Mouse (Mus musculus): ENCODE data around the gene Nfe2l2. TPM values are rescaled to one million over a fixed set of nuclear protein-coding genes. Genes with fewer than 3 reads are reported as not detected.

Nfe2l2 gene
- 10.5 and 11.1 TPM in 2 replicates for polyA plus RNA-seq (2015; fragmentation: Nextera tagmentation; extraction: Ambion mirVana)

DNA sequence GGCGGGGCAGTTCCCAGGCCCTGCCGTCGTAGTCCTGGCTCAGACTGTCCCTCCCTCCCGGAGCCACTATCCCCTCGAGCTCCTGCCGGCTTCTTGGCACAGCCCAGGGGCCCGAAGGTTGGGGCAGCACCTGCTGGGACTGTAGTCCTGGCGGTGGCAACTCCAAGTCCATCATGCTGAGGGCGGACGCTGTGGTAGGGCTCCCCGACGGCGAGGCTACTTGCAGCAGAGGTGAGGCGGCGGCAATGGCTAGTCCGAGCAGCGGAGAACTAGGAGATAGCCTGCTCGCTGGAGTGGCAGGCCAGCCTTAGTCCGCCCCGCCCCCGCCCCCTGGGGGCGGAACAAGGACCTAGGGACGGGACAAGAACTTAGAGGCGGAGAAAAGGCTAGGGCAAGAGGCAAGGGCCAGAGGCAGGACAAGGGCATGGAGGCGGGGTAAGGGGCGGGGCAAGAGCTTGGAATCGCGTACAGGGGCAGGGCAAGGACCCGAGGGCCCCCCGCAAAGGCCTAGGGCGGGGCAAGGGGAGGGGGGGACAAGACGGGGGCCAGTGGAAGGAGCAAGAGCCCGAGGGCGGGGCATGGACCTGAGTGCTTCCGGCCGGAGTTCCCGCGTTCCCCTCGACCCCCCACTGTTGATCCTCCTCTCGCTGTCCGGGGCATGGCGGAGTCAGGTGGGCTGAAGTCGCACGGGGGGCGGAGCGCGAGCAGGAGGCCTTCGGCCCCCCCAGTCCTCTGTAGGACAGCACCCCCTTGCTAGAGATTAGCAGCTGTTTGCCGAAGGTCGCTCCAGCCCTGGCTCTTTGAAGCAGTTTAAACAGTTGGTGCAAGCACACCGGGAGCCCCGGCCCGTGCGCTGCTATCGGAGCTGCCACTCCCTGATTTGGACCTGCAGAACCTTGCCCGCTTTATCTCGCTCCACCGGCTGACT lies at the start of gene Nfe2l2:
Gene Nfe2l2 (minus strand): TSS at position 408 of the 928 bp plus-strand sequence.
- peaks cover 40% of the 10 kb centered on the region for H3K4me1 ChIP-seq (replicated peaks)
- H3K4me3 ChIP-seq (replicated peaks) = peak within 1 kb of the TSS; percentile 57
- no peaks in the 10 kb centered on the region for H3K27me3 ChIP-seq
- H3K36me3 ChIP-seq = no peaks in the 10 kb centered on the region
- WGBS = under 1% methylated on average over 53 of the region's 58 CpGs
- H3K4me2 ChIP-seq (replicated peaks) = peak within 1 kb of the TSS; percentile 75
- H3K9me3 ChIP-seq = no peaks in the 10 kb centered on the region
- H3K9ac ChIP-seq (replicated peaks) = peak within 1 kb of the TSS; percentile 71
- peak; percentile 86 for ATAC-seq
- peak within 1 kb of the TSS; percentile 78 for H3K27ac ChIP-seq

DNA sequence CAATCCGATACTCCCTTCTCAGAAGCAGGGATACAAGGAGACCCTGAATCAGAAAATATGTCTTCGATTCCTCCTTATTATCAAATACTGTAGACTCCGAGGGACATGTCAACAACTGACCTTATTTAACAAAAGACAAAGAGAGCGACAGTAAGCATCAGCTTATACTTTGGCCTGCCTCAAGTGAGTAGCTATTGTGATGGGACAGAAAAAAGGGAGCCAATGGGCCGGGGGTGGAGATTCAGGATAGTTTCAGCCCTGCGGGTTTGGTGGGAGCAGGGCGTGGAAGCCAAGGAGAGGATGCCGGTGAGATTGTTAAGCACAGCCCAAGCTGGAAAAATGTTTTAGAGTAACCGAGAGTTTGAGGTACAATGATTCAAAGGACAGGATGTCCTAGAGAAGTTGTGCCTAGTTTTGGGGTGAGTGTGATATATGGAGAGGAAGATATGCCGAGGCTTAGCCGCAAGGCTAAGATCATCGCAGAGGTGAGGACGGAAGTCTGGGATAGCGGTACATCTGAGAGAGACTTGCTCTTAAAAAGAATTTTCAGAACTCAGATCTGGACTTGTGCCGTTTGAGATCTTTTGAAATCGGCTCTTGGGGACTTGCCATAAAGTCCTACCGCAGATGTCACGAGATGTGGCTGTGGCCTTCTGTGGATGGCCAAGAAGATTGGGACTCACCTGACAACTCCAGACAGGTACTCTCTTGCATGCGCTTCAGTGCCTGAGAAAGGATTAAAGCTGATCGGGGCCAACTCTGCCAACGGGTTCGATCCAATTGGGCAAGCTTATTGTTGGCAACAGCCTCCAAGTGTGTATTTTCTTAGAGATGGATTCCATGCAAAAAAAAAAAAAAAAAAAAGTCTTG lies 48.1 kb upstream of the Nfe2l2 start:
- ATAC-seq = no peak
- Histone ChIP-seq H3K27me3 (no peaks in the 10 kb centered on the region), H3K4me3 (replicated peaks) (no peak overlapping the region), H3K9ac (replicated peaks) (no peak overlapping the region), H3K4me2 (replicated peaks) (no peak overlapping the region), H3K36me3 (no peaks in the 10 kb centered on the region), H3K9me3 (no peaks in the 10 kb centered on the region), H3K4me1 (replicated peaks) (peaks cover 6% of the 10 kb centered on the region; the same call in 1 of the 2 replicates), H3K27ac (no peak overlapping the region)
- WGBS = 87% methylated on average over 22 of the region's 22 CpGs

DNA sequence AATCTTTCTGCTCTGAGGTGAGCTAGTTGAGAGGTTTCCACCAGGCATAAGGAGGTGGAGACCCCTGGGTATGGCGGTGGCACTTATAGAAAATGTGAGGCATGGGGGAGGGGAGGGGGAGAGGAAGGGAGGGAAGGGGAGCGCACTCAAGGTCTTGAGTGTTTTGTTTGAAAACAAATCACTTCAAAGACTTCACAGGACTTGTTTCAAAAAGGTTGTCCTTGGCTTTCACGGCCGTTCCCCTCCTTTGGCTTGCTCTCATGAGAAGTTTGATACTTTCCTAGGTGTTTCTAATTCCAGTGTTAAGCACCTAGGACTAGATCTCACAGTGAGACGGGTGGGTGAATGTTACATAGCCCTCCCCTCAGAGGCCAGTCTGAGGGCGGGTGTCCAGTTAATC lies 47.5 kb upstream of the Nfe2l2 start:
- no peak for ATAC-seq
- WGBS = 65% methylated on average over 6 of the region's 6 CpGs
- H3K27ac ChIP-seq = no peak overlapping the region

DNA sequence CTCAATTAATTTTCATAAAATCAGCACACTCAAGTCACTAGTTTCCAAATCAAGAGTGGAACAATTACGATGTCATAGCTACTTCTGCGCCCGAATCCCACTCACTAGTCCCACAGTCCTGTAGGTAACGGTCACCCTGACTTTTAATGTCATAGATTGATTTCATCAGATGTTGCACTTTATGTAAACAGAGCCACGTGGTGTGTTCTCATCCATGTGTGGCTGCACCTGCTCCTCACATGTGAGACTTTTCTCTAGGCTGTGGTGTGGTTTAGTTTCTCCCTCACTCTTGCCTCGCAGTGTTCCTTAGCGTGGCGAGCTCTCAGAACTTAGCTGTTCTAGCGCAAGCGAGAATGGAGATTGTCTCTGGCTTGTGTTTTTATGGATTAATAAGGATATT lies 46.4 kb upstream of the Nfe2l2 start:
- 93% methylated on average over 10 of the region's 10 CpGs for WGBS
- no peaks in the 10 kb centered on the region for H3K9me3 ChIP-seq
- H3K4me1 ChIP-seq (replicated peaks) = no peaks in the 10 kb centered on the region
- H3K27me3 ChIP-seq = no peaks in the 10 kb centered on the region
- ATAC-seq = no peak
- H3K4me2 ChIP-seq (replicated peaks) = no peak overlapping the region
- H3K4me3 ChIP-seq (replicated peaks) = no peak overlapping the region
- H3K36me3 ChIP-seq = no peaks in the 10 kb centered on the region
- no peak overlapping the region for H3K27ac ChIP-seq
- no peak overlapping the region for H3K9ac ChIP-seq (replicated peaks)

More for the DNA sequence above, 47.5 kb upstream of the Nfe2l2 start:
- no peaks in the 10 kb centered on the region for H3K27me3 ChIP-seq
- H3K36me3 ChIP-seq = no peaks in the 10 kb centered on the region
- H3K4me1 ChIP-seq (replicated peaks) = no peaks in the 10 kb centered on the region
- H3K9me3 ChIP-seq = no peaks in the 10 kb centered on the region
- H3K4me2 ChIP-seq (replicated peaks) = no peak overlapping the region
- no peak overlapping the region for H3K4me3 ChIP-seq (replicated peaks)
- H3K9ac ChIP-seq (replicated peaks) = no peak overlapping the region

DNA sequence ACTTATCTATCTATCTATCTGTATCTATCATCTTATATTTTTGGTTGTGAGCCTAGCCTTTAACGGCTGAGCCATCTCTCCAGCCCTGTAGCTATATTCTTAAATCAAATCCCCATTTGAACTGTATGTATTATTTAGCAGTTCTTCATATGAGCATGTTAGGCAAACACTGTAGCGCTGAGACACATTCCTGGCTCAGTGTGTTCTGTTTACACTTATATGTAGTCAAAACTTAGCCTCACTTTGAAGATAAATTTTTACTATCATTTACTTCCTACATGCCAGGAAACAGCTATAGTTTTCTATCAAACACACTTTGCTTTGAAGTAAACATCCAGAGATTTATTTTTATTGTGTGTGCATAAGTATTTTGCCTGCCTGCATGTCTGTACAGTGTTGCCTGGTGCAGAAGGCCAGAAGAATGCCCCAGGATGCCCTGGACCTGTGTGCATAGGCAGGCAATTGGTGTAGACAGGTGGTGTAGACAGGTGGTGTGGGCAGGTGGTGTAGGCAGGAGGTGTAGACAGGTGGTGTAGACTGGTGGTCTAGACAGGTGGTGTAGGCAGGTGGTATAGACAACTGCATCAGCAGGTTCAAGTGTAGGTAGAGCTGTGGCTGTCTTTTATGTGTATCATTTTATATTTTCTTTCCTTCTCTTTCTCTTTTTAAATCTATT lies 45.7 kb upstream of the Nfe2l2 start:
- Histone ChIP-seq H3K4me1 (replicated peaks) (no peaks in the 10 kb centered on the region), H3K9me3 (no peaks in the 10 kb centered on the region), H3K9ac (replicated peaks) (no peak overlapping the region), H3K36me3 (no peaks in the 10 kb centered on the region), H3K27ac (no peak overlapping the region), H3K4me2 (replicated peaks) (no peak overlapping the region), H3K4me3 (replicated peaks) (no peak overlapping the region), H3K27me3 (no peaks in the 10 kb centered on the region)
- ATAC-seq = no peak
- 91% methylated on average over 2 of the region's 2 CpGs for WGBS

DNA sequence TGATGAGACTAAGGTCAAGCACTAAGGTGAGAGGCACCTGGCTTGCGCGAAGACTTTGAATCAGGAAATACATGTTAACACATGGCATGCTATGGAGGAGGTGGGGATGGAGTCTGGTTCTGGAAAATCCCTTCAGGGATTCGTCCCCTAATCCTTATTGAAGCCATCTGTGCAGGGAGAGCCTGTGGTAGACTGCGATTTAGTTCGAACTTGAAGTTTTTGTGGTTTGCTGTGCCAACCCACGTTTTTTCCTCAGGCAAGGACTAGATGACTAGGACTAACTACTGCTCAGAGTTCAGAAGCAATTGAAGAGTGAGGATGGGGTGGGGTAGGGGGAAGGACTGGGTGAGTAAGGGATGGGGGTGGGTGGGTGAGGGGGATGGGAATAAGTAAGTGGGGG lies 44.4 kb upstream of the Nfe2l2 start:
- H3K4me1 ChIP-seq (replicated peaks) = no peaks in the 10 kb centered on the region
- H3K27ac ChIP-seq = no peak overlapping the region
- H3K4me2 ChIP-seq (replicated peaks) = no peak overlapping the region
- H3K27me3 ChIP-seq = no peaks in the 10 kb centered on the region
- 90% methylated on average over 6 of the region's 6 CpGs for WGBS
- no peaks in the 10 kb centered on the region for H3K36me3 ChIP-seq
- H3K9me3 ChIP-seq = no peaks in the 10 kb centered on the region
- no peak for ATAC-seq
- no peak overlapping the region for H3K9ac ChIP-seq (replicated peaks)
- H3K4me3 ChIP-seq (replicated peaks) = no peak overlapping the region

DNA sequence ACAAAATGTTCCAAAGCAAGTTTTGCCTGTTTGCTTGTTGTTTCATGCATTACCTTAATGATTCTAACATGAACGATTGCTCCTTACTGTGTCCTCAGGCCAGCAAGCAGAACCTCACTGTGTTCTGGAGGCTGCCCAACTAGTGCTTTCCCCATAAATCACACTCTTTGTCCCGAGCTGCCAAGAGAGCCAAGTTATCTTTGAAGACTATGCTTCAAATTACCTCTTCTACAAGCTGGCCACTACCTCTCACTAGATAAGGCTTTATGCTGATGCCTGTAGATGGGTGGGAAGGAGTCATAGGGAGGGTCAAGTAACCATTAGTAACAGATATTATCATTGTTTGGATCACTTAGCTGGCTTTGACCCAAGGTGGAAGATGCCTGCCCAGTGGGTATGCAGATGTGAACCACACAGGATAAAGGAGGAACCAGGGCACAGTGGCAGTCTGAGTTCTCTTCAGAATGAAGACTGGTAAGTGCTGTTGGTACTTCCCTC lies 32.6 kb upstream of the Nfe2l2 start:
- no peaks in the 10 kb centered on the region for H3K4me1 ChIP-seq (replicated peaks)
- no peak for ATAC-seq
- 86% methylated on average over 2 of the region's 2 CpGs for WGBS

DNA sequence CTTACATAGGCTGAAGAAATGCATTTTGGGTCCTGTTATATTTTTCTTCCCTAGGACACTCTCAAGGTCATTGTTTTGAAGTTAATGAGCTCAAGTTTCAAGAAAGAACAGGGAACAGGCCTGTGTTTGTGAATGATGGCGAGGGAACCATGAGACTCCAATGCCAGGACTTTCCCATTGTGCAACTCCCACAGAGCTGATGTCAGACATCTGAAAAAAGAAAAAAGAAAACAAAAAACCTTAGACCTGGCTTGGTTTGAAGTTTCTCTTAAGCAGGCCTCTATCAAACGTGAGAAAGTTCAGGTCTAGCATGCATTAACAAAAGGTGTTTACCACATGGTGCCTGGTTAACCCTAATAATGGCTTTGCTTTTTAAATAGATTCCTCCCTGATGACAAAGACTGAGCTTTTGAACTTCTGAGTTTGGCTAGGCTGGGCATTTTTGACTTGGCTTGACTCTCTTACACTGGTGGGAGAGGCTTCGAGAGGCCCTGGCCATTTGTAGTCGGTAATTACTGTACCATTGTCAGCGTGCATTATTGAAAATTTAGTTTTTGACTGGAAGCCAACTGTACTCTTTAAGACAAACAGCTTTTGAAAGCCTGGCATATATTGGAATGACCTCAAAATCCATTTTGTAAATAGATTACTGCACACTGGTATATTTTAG lies 29.9 kb upstream of the Nfe2l2 start:
- no peak overlapping the region for H3K27ac ChIP-seq
- H3K4me1 ChIP-seq (replicated peaks) = no peaks in the 10 kb centered on the region
- no peaks in the 10 kb centered on the region for H3K9me3 ChIP-seq
- H3K9ac ChIP-seq (replicated peaks) = no peak overlapping the region
- H3K4me2 ChIP-seq (replicated peaks) = no peak overlapping the region
- no peak for ATAC-seq
- H3K27me3 ChIP-seq = no peaks in the 10 kb centered on the region
- WGBS = 84% methylated on average over 5 of the region's 5 CpGs
- H3K36me3 ChIP-seq = no peaks in the 10 kb centered on the region
- H3K4me3 ChIP-seq (replicated peaks) = no peak overlapping the region

More for the DNA sequence above, 32.6 kb upstream of the Nfe2l2 start:
- H3K27me3 ChIP-seq = no peaks in the 10 kb centered on the region
- H3K4me2 ChIP-seq (replicated peaks) = no peak overlapping the region
- no peak overlapping the region for H3K9ac ChIP-seq (replicated peaks)
- no peak overlapping the region for H3K27ac ChIP-seq
- no peak overlapping the region for H3K4me3 ChIP-seq (replicated peaks)
- no peaks in the 10 kb centered on the region for H3K36me3 ChIP-seq
- H3K9me3 ChIP-seq = no peaks in the 10 kb centered on the region

DNA sequence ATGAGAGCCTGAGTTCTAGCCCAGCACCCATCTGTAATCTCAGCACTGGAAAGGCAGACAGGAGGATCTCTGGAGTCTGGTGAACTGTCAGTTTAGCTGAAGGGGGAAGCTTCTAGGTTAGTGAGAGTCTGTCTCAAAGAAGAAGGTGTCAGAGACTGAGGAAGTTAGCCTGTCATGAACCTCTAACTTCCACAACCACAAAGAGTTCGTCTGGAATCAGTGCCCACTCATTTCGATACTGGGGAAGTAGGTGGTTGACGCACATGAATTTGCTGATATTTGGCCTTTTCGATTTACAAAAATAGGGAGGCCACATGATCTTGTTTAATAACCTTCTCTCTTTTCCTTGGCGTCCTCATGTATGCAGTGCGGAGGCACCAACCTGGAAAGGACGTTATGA lies 28.7 kb upstream of the Nfe2l2 start:
- no peak overlapping the region for H3K4me3 ChIP-seq (replicated peaks)
- no peaks in the 10 kb centered on the region for H3K36me3 ChIP-seq
- 95% methylated on average over 7 of the region's 7 CpGs for WGBS
- ATAC-seq = no peak
- no peak overlapping the region for H3K4me2 ChIP-seq (replicated peaks)
- H3K9ac ChIP-seq (replicated peaks) = no peak overlapping the region
- no peaks in the 10 kb centered on the region for H3K4me1 ChIP-seq (replicated peaks)
- no peaks in the 10 kb centered on the region for H3K27me3 ChIP-seq
- no peaks in the 10 kb centered on the region for H3K9me3 ChIP-seq
- H3K27ac ChIP-seq = no peak overlapping the region

DNA sequence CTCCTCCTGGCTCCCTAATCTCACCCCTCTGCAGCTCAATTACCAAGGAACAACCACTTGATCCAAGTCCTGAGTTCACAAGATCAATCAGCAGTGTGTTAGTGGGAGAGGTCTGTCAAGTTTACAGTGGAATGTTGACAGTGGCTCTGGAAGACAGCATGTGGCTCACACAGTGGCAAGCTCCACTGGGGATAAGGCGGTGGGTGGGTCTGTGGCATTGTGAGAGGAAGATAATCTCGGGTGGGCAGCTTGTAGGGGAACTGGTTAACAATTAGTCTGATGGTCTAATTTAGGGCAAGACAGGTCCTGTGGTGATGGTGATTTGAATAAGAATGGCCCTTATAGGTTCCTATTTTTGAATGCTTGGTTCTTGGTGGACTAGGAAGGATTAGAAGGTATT lies 27.5 kb upstream of the Nfe2l2 start:
- no peaks in the 10 kb centered on the region for H3K36me3 ChIP-seq
- H3K4me3 ChIP-seq (replicated peaks) = no peak overlapping the region
- H3K27me3 ChIP-seq = no peaks in the 10 kb centered on the region
- H3K4me2 ChIP-seq (replicated peaks) = no peak overlapping the region
- WGBS = 44% methylated on average over 2 of the region's 2 CpGs
- H3K4me1 ChIP-seq (replicated peaks) = no peaks in the 10 kb centered on the region
- no peak overlapping the region for H3K9ac ChIP-seq (replicated peaks)
- ATAC-seq = no peak
- no peaks in the 10 kb centered on the region for H3K9me3 ChIP-seq
- no peak overlapping the region for H3K27ac ChIP-seq

DNA sequence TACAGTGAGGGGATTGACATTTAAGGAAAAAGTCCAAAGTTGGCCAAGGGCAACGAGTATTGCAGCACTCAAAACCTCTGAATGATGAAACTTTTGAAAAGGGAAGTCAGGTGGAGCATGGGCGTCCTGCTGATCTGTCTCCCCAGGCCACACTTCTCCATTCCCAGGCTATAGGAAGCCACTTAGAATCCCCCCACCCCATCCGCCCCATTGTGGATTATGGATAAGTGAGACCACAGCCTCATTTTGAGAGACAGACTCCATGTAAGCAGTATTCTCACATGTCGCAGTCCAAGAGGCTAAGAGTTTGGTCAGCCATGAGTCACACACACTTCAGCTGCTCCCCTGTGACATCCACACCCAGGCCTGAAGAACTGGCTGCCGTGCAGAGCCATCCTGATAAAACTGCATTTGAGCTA lies 26.8 kb upstream of the Nfe2l2 start:
- no peak for ATAC-seq
- H3K27me3 ChIP-seq = no peaks in the 10 kb centered on the region
- no peaks in the 10 kb centered on the region for H3K9me3 ChIP-seq
- no peaks in the 10 kb centered on the region for H3K36me3 ChIP-seq
- no peaks in the 10 kb centered on the region for H3K4me1 ChIP-seq (replicated peaks)
- no peak overlapping the region for H3K9ac ChIP-seq (replicated peaks)
- no peak overlapping the region for H3K27ac ChIP-seq
- H3K4me2 ChIP-seq (replicated peaks) = no peak overlapping the region
- WGBS = 82% methylated on average over 5 of the region's 5 CpGs
- H3K4me3 ChIP-seq (replicated peaks) = no peak overlapping the region
